Mouse (Mus musculus) embryo, embryonic 9.5 days (tissue): ENCODE results near the gene Nav2.

Experiments
- DNase-seq: peaks from one replicate; pipeline ENCODE4 v3.0.0-alpha.2; 2017; ENCODE audit errors: extremely low spot score

Nav2 gene

DNA sequence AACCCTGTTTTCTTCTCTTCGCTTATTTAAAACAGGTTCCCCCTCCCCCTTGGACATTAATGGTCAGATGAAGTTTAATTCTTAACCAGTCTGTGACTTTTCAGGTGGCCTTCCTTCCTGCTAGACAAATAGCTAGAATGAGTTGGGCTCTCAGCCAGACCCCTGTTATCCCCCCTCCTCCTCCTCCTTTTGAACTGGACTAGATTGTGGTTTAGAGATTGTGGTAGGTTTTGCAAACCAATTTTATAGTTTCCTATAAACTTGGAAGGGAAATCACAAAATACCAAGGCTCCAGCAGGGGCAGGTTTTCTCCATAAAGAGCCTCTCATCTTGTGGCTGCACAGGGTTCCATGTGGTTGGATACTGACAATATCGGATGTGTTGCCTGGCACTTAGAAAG, 606.5 kb downstream of the Nav2 start:
- no peak for DNase-seq

DNA sequence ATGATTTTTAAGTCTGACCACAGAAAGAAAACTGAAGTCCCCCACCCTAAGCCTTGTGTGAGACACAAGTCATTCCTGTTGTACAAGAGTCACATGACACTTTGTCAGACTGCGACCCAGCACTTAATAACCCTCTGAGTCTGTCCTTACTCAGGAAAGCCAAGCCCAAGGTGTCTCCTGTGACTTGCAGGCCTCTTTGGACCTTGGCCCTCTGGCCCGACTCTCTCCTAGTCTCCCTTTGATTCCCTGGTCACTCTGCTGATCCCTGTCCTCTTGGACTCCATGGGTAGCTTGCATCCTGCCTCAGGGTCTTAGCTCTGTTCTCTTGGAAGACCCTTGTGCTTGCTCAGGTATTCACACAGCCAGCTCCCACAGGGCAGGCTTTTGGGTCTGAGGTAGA, 612.0 kb downstream of the Nav2 start:
- no peak for DNase-seq

DNA sequence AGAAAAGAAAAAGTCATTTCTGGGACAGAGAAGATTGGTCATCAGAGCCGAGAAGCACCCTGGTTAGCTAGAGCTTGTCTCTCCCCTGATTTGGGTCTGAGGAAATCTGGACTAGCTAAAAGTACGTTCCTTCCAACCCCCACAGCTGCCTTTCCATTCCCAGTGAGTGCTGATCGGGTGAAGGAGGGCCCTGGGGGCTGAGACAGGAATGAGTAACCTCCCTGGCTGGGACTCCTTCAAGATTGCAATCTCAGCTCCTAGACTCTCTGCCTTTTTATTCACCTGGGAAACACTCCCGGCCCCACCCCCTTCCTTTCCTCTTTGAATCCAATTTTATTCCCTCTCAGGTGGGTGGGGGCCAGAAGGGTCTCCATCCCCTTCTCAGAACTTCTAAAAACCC, 612.8 kb downstream of the Nav2 start:
- DNase-seq, result no peak

DNA sequence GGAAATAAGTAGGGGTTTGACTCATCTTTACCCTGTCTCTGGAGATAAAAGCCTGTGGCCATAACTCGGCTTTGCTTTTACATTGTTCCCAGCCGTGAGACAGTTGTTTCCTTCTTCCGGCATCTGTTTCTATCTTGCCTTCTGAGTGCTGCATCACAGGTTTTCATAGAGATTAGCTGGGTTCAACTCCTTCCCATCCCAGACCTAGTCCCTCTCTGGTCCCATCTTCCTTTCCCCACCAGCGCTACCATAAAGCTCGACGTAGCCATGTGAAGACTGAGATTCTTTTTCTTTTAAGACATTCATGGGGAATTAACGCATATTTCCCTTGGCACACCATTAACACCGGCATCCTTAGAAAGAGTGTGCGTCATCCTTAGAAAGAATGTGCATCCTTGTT, 613.5 kb downstream of the Nav2 start:
- DNase-seq, result no peak

DNA sequence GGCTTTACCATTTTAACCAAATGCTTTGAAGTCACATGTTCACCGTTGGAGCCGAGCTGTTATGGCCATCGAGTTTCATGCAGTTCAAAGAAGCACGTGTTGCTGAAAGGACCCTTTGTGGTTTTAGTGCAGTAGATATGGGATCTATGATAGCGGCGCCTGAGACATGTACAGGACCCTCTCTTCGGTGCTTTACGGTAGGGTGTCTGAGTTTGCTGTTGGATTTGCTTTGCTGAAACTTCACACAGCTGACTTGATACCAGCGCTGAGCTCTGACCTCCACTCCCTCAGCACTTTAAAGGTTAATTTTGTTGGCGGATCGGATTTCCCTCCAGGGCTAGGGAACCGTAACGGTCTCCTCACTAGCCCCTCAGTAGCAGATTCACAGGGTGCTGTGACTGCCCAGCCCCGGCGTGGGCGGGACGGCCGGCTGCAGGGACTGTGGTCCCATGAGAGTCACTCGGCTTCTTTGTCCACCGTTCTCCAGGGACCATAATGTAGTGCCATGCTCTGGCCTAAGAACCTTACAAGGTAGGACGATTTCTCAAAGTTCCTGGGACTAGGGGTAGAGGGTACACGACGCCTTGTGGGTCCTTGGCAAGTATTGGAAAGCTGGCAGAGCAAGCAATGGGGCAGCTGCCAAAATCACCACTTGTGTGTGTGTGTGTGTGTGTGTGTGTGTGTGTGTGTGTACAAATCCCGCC, 614.0 kb downstream of the Nav2 start:
- peak; percentile 82 for DNase-seq

DNA sequence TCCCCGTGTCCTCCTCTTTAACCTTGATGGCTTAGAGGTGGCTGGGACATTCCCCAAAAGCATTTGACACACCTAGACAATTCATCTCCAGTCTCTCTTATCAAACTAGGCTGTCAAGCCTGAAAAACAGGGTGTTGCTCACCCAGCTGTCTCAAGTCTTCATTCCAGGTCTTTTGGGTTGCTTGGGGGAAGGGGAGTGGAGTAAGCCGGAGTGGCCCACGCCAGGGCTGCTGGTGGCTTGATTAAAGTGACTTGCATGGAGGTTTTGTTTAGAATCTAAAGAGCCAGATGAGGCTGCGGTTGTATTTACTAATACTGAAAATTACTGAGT, 614.6 kb downstream of the Nav2 start:
- no peak for DNase-seq

DNA sequence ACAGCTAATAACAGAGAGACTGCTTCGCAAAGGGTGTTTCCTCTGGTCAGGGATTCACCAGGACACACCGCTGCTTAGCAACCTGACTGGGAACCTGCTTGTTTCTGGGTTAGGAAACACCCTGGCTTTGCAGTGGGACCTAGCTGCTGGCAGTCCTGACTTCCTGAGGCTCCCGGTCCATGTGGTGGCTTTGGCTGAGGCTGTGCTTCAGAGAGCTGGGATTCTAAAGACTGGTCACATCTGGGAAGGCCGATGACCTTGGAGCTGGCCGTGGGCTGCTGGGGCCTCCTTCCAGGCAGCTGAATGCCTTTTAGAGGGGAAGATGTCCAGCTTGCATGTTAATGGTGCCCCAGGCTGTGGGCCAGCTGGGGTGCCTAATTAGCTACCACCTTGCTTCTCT, 615.2 kb downstream of the Nav2 start:
- DNase-seq, result no peak

DNA sequence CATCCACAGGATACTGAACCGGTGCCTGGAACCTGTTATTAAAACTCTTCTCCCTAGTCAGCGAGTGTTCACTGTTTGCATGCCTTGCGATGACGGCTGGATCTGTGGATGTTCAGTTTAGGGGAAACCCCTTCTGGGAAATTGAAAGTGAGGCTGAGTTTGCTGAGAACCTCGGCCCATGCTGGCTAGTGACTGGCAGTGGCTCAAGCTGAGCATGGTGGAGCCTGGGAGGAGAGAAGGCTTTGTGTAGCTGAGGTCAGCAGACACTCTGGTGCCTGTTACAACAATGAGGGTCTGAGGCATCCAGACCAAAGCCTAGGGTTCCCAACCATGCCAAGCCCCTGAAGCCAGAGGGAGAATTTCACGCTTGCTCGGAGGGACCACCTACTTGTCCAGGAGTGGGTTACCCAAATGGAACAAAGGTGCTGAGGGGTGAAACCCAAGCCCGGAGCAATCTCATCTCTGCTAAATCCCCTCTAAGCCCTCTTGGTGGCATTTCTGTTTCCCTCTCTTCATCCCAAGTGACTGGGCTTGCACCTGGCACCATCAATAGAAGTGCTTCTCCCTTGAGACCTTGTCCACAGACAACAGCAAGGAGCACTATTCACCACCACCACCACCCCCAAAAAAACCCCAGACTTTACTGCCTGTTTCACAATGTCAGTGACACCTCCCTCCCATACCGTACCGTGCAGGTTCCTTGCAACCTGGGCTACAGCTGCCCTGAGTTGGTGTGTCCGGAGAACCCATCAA, 617.0 kb downstream of the Nav2 start:
- no peak for DNase-seq

DNA sequence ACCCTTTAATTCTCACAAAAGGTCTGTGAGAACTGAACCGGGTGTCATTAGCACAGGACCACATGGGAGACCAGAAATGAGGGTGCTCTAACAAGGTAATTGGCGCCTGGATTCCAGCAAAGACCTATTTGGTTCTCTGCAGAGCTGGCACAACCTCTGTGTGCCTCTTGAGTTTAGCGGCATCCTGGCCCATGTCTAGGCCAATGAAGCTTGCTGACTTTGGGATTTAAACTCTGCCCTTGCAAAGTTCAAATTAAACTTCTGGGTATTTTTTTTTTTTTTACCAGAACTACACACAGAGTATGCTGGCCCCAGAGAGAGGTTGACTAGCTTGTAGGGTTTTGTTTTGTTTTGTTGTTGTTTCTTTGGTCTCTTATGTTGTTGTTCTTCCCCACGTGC, 617.6 kb downstream of the Nav2 start:
- no peak for DNase-seq

DNA sequence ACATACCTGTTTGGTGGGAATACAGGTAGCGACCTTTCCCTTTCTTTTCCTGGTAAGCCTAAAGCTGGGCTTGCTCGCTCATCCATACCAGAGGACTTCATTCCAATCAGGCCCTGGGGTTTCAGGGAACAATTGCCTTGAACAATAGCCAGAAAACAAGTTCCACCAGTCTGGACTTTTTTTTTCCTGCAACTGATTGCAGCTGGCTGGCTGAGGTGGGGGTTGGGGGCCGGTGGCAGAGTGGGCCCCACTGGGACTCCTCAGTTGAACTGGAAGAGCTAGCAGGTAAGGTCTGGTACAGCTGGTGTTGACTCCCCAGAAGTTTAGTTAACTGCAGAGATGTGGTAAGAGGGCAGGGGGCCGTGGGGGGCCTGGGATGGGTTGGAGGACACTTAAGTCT, 619.0 kb downstream of the Nav2 start:
- DNase-seq, result no peak

DNA sequence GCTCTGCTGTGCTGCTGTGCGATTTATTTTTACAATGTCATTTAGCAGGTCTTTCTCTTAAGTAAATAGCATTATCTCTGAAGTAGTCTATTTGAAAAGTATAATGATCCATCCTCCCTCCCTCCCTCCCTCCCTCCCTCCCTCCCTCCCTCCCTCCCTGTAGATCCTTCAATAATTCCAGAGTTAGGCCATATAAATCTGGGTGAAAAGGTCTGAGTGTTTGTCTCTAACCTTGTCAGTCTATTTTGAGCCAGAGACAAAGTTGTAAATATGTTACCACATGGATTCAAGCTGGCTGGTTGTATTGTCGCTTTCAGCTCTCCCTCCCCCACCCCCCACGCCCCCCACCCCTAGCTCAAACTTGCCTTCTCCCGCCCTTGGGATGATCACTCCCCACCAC, 619.4 kb downstream of the Nav2 start:
- no peak for DNase-seq

DNA sequence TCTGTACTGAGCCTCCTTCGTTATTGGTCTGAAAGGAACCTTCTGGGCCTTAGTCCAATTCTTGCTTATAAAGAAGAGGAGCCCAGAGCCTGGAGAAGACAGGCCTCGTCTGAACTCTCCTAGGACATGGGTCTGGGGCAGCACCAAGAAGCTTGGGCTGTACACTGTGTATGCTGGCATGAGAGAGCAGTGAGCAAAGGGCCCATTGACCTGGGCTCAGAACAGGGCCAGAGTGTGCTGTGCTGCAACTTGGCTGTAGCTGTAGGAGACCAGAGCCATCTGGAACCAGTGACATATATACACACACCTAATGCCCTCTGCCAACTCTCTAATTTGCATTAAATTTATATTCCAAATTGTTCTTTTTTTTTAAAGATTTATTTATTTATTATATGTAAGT, 621.0 kb downstream of the Nav2 start:
- no peak for DNase-seq

DNA sequence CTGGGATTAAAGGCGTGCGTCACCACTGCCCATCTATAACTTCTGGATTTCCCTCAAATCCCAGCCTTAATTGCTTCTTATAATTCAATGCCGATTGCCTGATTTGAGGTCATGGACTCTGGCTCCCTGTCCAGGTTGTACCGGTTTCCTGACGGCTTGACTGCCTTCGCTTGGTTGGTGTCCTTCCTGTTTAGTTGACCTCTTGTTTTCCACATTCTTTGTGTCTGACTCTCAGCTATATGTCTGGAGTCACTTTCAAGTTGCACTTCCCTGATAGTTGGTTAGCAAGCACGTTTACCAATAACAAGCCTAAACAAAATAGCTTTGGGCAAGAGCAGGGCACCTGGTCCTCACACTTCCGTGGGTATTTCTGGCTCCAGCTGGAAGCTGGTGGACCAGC, 625.1 kb downstream of the Nav2 start:
- DNase-seq, result no peak

DNA sequence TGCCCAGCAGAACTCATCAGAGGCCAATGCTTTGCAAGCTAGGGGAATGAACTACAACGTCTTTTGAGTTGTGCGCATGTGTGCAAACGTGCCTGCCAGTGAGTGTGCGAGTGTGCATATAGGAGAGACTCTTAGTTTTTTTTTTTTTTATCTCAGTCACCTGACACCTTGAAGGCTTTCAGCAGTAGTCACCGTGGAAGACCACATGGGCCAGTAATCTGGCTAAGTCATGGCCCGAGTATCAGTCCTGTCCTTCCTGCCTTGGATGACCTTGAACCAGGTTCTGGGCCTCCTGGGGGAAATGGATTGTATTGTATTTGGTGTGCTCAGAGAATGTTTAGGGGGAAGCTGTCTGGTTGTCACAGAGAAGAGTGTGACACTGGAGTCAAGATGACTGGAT, 625.7 kb downstream of the Nav2 start:
- DNase-seq, result no peak

DNA sequence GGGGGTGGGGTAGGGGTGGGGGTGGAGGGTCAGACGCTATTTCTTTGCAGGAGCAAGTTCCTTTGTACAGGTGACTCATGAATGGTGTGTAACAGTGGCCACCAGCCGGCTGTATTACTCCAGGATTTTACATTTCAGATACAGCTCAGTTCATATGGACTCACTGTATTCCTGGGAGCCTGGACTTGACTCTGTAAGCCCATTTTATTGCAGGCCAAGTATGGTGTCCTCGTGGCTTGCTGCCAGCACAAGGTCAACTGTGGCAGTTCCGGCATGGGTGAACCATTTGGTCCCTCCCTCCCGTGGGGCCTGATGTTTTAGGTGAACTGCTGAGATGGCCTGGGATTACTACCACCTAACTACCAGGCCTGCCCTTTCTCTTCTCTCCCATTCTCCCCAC, 629.8 kb downstream of the Nav2 start:
- DNase-seq, result no peak

DNA sequence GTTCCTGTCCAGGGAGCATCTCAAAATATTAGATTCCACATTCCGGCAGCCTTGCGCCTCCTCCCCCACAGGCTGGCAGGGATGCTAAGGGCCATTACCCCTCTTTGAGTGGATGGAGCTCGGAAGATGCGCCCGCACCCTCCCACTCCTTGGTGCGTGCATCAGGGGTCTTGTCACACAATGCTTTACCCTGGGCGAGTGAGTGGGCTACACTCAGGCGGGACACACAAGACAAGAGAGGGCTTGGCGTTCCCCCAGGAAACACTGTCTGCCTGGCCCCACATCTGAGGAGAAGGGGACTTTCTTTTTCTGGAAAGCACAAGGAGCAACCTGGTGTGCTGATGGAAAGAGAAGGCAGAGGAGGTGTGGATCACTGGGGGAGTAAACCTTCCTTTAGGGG, 631.7 kb downstream of the Nav2 start:
- DNase-seq, result no peak

DNA sequence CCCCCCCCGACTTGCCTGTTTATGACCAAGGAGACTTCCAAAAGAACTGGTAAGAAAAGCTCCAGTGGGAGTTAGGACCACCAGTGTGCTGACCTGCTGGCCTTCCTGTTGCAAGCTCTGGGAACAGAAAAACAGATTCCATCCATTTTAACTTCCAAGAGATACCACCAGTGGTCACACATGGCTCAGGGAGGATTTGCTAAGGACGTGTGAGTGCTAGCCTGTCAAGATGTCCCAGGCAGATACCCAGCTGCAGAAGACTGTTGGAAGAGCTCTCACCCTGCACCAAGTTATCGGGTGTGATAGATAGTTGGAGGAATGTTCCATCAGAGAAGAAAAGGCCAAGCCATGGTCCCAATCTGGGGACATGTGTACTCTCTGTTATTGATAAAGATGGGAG, 633.6 kb downstream of the Nav2 start:
- no peak for DNase-seq

DNA sequence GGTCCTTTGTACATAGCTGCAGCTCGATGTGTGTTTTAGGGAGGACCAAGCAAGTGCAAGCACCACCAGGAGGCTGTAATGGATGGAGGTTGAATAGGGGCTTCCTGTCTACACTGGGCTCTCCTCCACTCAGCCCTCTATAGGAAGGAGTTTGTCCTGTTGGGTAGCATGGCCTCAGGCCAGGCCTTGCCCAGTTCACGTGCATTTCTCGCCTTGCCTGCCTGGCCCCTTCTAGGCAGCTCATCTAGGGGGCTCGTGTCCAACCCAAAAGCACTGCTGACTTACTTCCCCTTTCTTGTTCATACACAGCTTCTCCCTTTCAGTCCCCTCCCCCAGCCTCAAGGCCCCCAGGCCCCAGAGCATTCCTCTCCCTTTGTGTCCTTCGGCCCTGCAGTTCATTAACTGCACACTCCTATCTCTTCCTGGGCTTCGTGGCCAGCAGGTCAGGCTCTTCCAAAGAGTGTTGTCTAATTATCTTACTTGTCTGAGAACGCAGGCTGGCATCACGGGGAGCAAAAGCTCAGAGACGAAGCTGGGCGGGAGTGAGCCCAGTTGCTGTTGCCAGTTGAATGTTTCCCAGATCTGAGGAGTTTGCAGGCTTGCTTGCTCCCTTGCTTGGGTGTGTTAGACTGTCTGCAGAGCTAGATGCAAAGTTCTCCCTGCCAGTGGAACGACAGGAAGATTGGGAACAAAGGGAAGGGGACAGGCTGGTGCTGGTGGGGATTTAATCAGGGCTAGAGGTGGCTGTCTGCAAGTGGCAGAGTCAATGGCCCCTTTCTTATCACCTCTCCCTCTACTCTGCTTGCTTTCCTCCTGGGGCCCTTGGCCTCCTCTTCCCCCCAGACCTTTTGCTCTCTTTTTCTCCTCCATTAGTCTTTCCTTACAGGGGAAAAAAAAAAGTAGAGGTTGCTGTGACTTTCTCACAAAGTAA, 636.5 kb downstream of the Nav2 start:
- peak; percentile 51 for DNase-seq

DNA sequence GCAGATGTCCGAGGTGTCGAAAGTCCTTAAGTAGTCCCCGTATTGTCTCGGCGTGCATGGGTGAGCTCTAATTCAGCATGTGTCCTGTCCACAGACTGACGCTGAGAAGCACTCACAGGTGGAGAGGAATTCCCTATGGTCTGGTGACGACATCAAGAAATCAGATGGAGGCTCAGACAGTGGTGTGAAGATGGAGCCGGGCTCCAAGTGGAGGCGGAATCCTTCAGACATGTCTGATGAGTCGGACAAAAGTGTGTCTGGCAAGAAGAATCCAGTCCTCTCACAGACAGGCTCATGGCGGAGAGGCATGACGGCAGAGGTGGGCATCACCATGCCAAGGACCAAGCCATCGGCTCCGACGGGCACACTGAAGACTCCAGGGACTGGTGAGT, 637.2 kb downstream of the Nav2 start:
- DNase-seq, result no peak

DNA sequence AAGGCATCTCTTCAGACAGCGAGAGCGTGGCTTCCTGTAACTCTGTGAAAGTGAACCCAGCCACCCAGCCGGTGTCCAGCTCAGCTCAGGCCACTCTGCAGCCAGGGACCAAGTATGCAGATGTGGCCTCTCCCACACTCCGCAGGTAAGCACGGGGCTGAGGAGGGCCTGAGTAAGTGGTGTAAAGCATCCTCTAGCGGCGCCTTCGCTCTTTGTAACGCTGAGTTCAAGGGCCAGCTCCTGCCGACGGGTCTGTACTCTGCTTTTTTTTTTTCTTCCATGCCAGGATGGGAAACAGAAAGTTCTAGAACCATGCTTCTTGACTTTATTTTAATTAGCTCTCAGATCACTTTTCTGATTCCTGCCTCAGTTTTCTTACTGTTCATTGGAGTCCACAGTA, 639.9 kb downstream of the Nav2 start:
- no peak for DNase-seq

DNA sequence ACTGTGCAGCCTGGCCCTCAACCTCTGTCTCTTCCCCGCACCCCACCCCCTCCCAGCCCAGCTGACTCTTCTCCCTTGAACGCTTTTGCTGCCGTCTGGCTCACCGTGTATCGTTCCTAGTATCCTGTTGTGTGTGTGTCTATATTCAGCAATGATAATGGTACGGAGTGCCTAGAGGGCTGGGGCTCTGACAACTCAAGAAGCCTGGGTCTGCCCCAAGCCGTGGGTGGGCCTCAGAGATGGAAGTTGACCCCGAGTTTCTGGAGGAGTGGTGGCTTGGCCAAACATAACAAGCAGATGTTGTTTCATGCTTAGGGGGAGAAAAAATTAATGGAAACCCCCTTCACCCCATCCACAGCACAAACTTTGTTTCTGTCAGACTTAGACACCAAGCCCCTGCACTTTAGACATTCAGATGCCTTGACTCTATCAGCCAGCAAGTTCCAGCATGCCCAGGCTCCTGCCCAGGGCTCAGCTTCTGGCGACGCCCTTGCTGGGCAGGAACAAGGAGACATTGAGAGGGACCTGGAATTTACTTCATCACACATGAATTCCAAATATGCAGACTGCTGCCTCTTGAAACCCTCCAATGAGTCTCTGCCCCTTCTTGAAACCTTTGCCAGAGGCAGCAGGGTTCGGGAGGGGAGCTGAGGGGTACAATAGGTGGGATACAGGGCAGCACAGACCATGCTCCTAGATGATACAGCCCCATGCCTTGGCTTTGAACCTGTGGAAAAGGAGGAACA, 644.9 kb downstream of the Nav2 start:
- no peak for DNase-seq

DNA sequence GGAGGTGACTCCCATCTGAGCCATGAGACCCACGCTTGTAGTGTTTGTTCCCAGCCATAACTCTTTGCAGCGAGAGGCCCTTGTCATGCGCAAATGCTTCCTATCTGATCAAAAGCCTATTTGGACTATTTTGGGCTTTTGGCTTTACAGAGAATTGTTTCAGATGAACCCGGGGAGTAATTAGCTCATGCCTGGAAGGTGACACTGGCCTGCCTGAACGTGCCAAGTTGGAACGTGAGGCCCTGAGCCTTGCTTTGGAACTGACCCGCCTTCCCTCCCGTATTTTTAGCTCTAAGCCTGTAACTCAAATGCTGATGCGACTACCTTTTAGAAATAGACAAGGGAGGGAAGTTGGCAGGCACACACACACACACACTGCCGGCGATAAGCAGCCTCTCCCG, 649.7 kb downstream of the Nav2 start:
- DNase-seq, result no peak
